Mouse (Mus musculus): ENCODE measurements around the gene Hmg20a.

DNA sequence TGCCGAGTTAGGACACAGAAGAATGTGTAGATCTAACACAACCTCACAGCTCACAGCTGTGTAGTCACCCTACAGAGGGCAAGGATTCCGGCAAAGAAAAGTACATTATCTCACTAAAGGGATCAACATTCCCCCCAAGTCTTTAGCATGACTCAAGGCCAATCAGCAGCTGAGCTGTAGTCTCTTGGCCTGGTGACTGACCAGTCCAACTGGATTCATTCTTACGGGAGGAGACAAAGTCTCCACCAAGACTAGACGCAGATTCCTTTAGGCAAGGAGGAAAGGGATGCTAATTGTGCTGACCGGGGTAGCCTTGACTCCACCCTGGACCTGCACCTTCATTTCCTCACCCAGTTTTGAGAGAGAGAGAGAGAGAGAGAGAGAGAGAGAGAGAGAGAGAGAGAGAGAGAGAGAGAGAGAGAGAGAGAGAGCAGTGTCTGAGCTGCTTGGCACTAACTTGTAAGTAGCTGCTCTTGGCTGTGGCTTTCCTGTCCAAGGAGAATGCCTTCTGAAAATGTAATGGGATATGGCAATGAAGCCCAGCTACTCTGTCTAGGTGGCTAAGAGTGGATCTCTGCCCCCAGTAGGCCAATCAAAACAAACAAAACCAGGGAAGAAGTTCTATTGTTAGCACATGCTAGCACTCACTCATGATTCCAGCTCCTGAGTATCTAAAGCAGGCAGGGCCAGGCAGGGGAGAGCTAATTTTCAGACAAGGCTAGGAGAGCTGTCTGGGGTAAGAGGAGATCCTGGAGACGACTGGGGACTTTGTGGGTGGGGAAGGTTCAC lies 126.5 kb downstream of the Hmg20a start:
- TF ChIP-seq CTCF (IDR thresholded peaks at IDR 0.05; ENCODE audit: low read depth, low read length) (no peak), POLR2A (IDR thresholded peaks at IDR 0.05; ENCODE audit: borderline replicate concordance, low read depth, low read length) (no peak)

Data from bone marrow macrophage, adult 2 months (primary cell).